Mouse (Mus musculus) heart, embryonic 11.5 days (tissue): ENCODE results near the gene Sirt7. TPM values are rescaled to one million over a fixed set of nuclear protein-coding genes. Genes with fewer than 3 reads are reported as not detected.

Experiments used
- ATAC-seq: fragments of 200-750 bp; cut with Nextera tagmentation; replicated peaks from 2 replicates; pipeline ENCODE4 v1.8.0; 2017; ENCODE audit warnings: moderate library complexity; ENCODE audit not compliant: insufficient number of reproducible peaks, low FRiP score, low TSS enrichment
- H3K27ac ChIP-seq: fragments of 300-500 bp; sonication (generic); 2 replicates; pipeline ENCODE4 v1.5.1; 2014; ENCODE audit warnings: mild to moderate bottlenecking, low read depth, low read length
- H3K27me3 ChIP-seq: fragments of 300-500 bp; sonication (generic); 2 replicates; pipeline ENCODE4 v1.6.1; 2014; ENCODE audit warnings: mild to moderate bottlenecking, low read length, mixed read lengths; ENCODE audit not compliant: control insufficient read depth, insufficient read depth
- H3K36me3 ChIP-seq: fragments of 300-500 bp; sonication (generic); 2 replicates; pipeline ENCODE4 v1.6.1; 2014; ENCODE audit warnings: mild to moderate bottlenecking, low read length, moderate library complexity, mixed read lengths; ENCODE audit not compliant: control insufficient read depth, insufficient read depth
- H3K4me1 ChIP-seq: fragments of 300-500 bp; sonication (generic); 2 replicates; pipeline ENCODE4 v1.6.1; 2014; ENCODE audit warnings: low read length; ENCODE audit not compliant: control insufficient read depth, insufficient read depth
- H3K4me2 ChIP-seq: fragments of 300-500 bp; sonication (generic); 2 replicates; pipeline ENCODE4 v1.6.1; 2014; ENCODE audit warnings: mild to moderate bottlenecking, moderate library complexity
- H3K4me3 ChIP-seq: fragments of 300-500 bp; sonication (generic); 2 replicates; pipeline ENCODE4 v1.5.1; 2014; ENCODE audit warnings: low read depth, low read length
- H3K9ac ChIP-seq: fragments of 300-500 bp; sonication (generic); 2 replicates; pipeline ENCODE4 v1.6.1; 2014; ENCODE audit warnings: mild to moderate bottlenecking, low read depth, low read length, moderate library complexity
- H3K9me3 ChIP-seq: fragments of 300-500 bp; sonication (generic); replicated peaks from 2 replicates; pipeline ENCODE4 v1.6.1; 2016; ENCODE audit warnings: low read length; ENCODE audit not compliant: control insufficient read depth
- WGBS: fragments of 180-500 bp; shearing (Covaris S2); extraction: QIAGEN DNeasy Blood & Tissue Kit; methylation state at CpG from one replicate; pipeline ENCODE4 v1.1.7; 2014; ENCODE audit not compliant: insufficient replicate concordance; 5-methylcytosine and 5-hydroxymethylcytosine counted together
- polyA plus RNA-seq: library from polyadenylated mRNA; unstranded; fragments of >200 nt; fragmentation: Nextera tagmentation; extraction: Ambion mirVana; gene quantifications from 2 replicates; pipeline ENCODE4 v1.2.1, GENCODE M21; 2014

Sirt7 gene
- polyA plus RNA-seq, 1 experiment from 2014 or later: 22.5 TPM

- no peak overlapping the region for H3K27ac ChIP-seq
- H3K4me2 ChIP-seq: peak overlapping the region; percentile 81
- H3K27me3 ChIP-seq: peaks cover 83% of the 10 kb centered on the region
- no peaks in the 10 kb centered on the region for H3K9me3 ChIP-seq
- H3K9ac ChIP-seq: peak overlapping the region; percentile 63
- H3K4me3 ChIP-seq: peak overlapping the region; percentile 49
- ATAC-seq: 0 out of 2 replicates have a peak, but pooled peaks have one; percentile 57
- peaks cover 15% of the 10 kb centered on the region for H3K4me1 ChIP-seq
- H3K36me3 ChIP-seq: no peaks in the 10 kb centered on the region
- WGBS: under 1% methylated on average over 79 of the region's 95 CpGs
Measured at GRCm38 (mm10) chr11:120660301-120661075, 35.4 kb upstream of the Sirt7 start.

- Histone ChIP-seq H3K36me3 (no peaks in the 10 kb centered on the region), H3K9me3 (no peaks in the 10 kb centered on the region), H3K4me1 (peaks cover 15% of the 10 kb centered on the region), H3K27me3 (peaks cover 76% of the 10 kb centered on the region), H3K4me2 (peak overlapping the region; percentile 81), H3K9ac (peak overlapping the region; percentile 63), H3K4me3 (peak overlapping the region; percentile 49), H3K27ac (no peak overlapping the region)
- WGBS: 5% methylated on average over 50 of the region's 50 CpGs
- no peak for ATAC-seq
Measured at GRCm38 (mm10) chr11:120659509-120660300, 34.7 kb upstream of the Sirt7 start.

GRCm38 (mm10) chr11:120658876-120659410 is 33.9 kb upstream of the Sirt7 start:
- ATAC-seq: no peak
- no peaks in the 10 kb centered on the region for H3K36me3 ChIP-seq
- peaks cover 15% of the 10 kb centered on the region for H3K4me1 ChIP-seq
- peaks cover 76% of the 10 kb centered on the region for H3K27me3 ChIP-seq
- no peak overlapping the region for H3K9ac ChIP-seq
- H3K4me2 ChIP-seq: peak overlapping the region; percentile 81
- H3K9me3 ChIP-seq: no peaks in the 10 kb centered on the region
- 4% methylated on average over 24 of the region's 24 CpGs for WGBS
- H3K4me3 ChIP-seq: peak overlapping the region; percentile 49
- no peak overlapping the region for H3K27ac ChIP-seq

DNA sequence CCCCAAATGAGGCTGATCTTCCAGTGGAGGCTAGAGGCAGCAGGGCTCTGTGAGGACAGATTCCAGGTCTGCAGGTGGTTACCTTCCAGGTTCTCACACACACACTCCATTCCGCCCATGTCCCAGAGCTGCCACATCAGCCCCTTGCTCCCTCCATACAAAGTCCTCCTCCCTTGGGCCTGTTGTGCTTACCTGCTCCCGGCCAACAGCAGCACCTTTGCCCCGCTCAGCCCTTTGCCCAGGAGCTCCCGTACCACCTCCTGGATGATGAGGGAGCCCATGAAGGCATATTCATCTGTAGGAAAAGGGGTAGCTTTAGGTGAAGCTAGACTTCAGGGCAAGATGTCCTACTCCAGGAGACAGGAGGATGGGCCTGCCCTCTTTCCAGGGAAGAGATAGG is 32.3 kb upstream of the Sirt7 start:
- Histone ChIP-seq H3K4me1 (peaks cover 11% of the 10 kb centered on the region), H3K27me3 (peaks cover 66% of the 10 kb centered on the region), H3K27ac (no peak overlapping the region), H3K4me2 (no peak overlapping the region), H3K4me3 (no peak overlapping the region), H3K9ac (no peak overlapping the region), H3K9me3 (no peaks in the 10 kb centered on the region), H3K36me3 (no peaks in the 10 kb centered on the region)
- 85% methylated on average over 4 of the region's 4 CpGs for WGBS
- ATAC-seq: no peak

- no peaks in the 10 kb centered on the region for H3K9me3 ChIP-seq
- no peak for ATAC-seq
- no peak overlapping the region for H3K27ac ChIP-seq
- no peaks in the 10 kb centered on the region; the same call in 1 of the 2 replicates for H3K4me1 ChIP-seq
- H3K4me3 ChIP-seq: no peak overlapping the region
- no peak overlapping the region for H3K4me2 ChIP-seq
- peaks cover 41% of the 10 kb centered on the region for H3K27me3 ChIP-seq
- 71% methylated on average over 3 of the region's 3 CpGs for WGBS
- H3K9ac ChIP-seq: no peak overlapping the region
- no peaks in the 10 kb centered on the region for H3K36me3 ChIP-seq
Measured at GRCm38 (mm10) chr11:120654741-120655140, 29.7 kb upstream of the Sirt7 start.

DNA sequence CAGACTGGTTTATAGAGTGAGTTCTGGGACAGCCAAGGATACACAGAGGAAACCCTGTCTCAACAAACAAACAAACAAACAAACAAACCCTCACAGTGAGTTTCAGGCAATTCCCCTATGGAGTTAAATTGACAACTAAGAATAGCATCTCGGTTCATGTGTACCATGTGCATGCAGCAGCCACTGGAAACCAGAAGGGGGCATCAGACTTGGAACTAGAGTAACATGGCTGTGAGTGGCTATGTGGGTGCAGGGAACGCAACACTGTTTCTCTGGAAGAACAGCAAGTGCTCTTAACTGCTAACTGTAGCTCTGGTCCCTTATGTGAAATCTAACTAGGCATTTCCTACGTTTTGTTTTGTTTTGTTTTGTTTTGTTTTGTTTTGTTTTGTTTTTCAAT is 26.8 kb upstream of the Sirt7 start:
- Histone ChIP-seq H3K9ac (no peak overlapping the region), H3K4me1 (peaks cover 9% of the 10 kb centered on the region), H3K4me2 (no peak overlapping the region), H3K27ac (no peak overlapping the region), H3K4me3 (no peak overlapping the region), H3K9me3 (no peaks in the 10 kb centered on the region), H3K36me3 (no peaks in the 10 kb centered on the region), H3K27me3 (peaks cover 22% of the 10 kb centered on the region)
- no peak for ATAC-seq
- WGBS: 64% methylated on average over 3 of the region's 3 CpGs

- Histone ChIP-seq H3K9ac (peak within 1 kb of the TSS; percentile 71), H3K36me3 (no peaks in the 10 kb centered on the region), H3K27me3 (peaks cover 13% of the 10 kb centered on the region), H3K4me2 (peak within 1 kb of the TSS; percentile 67), H3K9me3 (no peaks in the 10 kb centered on the region), H3K4me1 (peaks cover 16% of the 10 kb centered on the region), H3K27ac (peak within 1 kb of the TSS; percentile 90), H3K4me3 (peak within 1 kb of the TSS; percentile 49)
- 0 out of 2 replicates have a peak, but pooled peaks have one; percentile 9 for ATAC-seq
- WGBS: 2% methylated on average over 13 of the region's 13 CpGs
Measured at GRCm38 (mm10) chr11:120648001-120648476, 23.0 kb upstream of the Sirt7 start, which contains the start of gene Myadml2. Gene Myadml2 (minus strand): TSS chr11:120648158.

- Histone ChIP-seq H3K9ac (peak overlapping the region; percentile 71), H3K4me3 (peak overlapping the region; percentile 49), H3K4me1 (peaks cover 23% of the 10 kb centered on the region), H3K36me3 (no peaks in the 10 kb centered on the region), H3K27ac (peak overlapping the region; percentile 90), H3K27me3 (peaks cover 19% of the 10 kb centered on the region), H3K9me3 (no peaks in the 10 kb centered on the region), H3K4me2 (peak overlapping the region; percentile 67)
- WGBS: 66% methylated on average over 35 of the region's 35 CpGs
- no peak for ATAC-seq
Measured at GRCm38 (mm10) chr11:120647047-120647830, 22.2 kb upstream of the Sirt7 start.
